Mouse (Mus musculus): ENCODE results near the gene Snrpb2.

DNA sequence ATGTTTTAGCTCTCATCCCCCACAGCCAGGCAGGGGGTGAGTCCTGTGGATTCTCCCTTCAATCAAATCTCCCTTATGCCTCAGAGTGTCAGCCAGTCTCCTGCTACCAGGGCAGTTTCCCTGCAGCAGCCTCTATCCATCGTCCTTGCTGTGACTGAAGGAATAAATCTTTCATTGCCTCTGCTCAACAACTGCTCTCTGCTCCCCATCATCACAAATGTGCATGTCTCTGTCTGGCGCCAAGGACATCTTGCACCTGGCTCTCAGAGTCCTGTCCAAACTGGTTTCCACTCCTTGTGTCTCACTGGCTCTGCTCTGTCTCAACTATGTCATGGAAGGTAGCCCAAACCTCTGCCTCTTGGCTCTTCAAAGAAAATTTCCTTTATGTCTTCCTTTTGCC lies 43.1 kb upstream of the Snrpb2 start:
- TF ChIP-seq CTCF (conservative IDR thresholded peaks at IDR 0.05 in 1 of 2, IDR thresholded peaks at IDR 0.05 in 1 of 2; ENCODE audit: low read depth in 2 of 2, low read length in 2 of 2) (no peak), POLR2A (IDR thresholded peaks at IDR 0.05; ENCODE audit: low read depth, low read length) (no peak), NELFE (IDR thresholded peaks at IDR 0.05; ENCODE audit: low read depth, low read length) (no peak), POLR2AphosphoS2 (IDR thresholded peaks at IDR 0.05; ENCODE audit: low read depth, low read length) (no peak), EP300 (IDR thresholded peaks at IDR 0.05; ENCODE audit: low read length) (no peak), JUND (conservative IDR thresholded peaks at IDR 0.05; ENCODE audit: low read depth, low read length) (no peak), ZKSCAN1 (IDR thresholded peaks at IDR 0.05; ENCODE audit: borderline replicate concordance, low read depth, low read length) (no peak)
